Mouse (Mus musculus) v-Abl transformed pro-B cells (cell line): ENCODE measurements around the gene Map3k11.

ENCODE experiments used
- in situ Hi-C, 2 experiments: fragments of 400-800 bp; cut with MboI; formaldehyde crosslinking; loops; one replicate each; pipeline ENCODE4 v1.15.1; 2025; ENCODE audit not compliant: unreplicated experiment in 2 of 2

The Map3k11 gene

DNA sequence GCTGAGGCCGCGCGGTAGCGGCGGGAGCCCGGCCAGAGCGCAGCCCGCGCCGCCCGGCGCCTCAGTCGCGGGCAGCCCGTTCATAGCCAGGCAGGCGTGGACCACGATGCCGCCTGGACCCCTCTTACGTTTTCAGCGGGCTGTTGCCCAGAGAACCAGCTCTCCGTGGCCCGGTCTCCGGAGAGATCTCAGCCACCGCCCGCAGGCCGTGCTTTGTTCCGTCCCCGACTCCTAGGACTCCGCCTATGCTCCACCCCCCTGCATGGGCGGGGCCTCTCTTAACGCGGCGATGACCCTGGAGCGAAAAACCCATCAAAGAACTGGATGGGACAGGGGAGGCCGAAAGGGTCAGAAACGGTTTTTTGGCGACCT is 40.9 kb downstream of the Map3k11 start, which contains the start of gene Fam89b:
Gene Fam89b, minus strand, starts transcription at position 210 of the 372 bp plus-strand sequence.
- in situ Hi-C loops, result no loop called here

DNA sequence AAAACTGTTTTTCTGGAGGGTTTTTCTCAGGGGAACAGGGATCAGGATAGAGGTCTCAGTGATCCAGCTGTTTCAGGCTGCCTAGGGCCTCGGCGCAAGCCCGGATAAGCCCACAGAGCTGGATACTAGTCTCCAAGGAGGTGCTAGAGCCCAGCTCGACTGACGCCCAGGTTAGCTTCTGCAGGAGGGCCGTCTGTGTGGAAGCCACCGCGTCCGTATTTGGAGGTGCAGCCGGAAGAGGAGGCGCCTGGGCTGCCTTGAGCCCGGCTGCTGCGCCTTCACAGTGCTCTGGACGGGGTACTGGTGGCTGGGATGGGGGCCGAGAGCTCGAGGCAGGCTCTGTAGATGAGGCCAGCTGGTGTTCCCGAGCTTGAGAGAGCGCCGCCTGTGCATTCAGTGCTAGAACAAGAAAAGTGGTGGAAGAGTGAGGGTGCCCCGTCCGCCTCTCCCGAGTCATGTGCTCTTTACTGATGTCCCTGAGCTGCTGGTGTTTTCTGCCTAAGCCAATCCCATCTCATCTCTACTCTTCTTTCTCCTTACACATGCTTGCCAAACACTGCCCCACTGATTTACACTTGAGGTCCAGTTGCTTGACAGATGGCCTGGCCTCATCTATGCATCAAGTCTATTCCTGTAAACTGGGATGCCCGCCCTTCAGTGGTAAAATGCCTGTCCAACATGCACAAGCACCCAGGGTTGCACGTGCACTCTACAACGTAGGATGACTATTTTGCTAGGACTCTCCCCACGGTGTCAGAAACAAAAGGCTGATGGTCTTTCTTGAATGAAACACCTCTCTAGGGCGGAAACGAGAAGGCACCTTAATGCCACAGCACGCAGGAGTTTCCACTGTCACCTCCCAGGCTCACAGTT is 42.0 kb downstream of the Map3k11 start:
- in situ Hi-C loops, result loop anchor here (5.0 to 10.0 kb wide), 2 partner anchors 42 to 354 kb away; partner anchors contain the start of genes Cdca5 (in 1 of the 2), Gm28374 (in 1 of the 2), Scyl1 (in 1 of the 2) and Tmem262 (in 1 of the 2)

DNA sequence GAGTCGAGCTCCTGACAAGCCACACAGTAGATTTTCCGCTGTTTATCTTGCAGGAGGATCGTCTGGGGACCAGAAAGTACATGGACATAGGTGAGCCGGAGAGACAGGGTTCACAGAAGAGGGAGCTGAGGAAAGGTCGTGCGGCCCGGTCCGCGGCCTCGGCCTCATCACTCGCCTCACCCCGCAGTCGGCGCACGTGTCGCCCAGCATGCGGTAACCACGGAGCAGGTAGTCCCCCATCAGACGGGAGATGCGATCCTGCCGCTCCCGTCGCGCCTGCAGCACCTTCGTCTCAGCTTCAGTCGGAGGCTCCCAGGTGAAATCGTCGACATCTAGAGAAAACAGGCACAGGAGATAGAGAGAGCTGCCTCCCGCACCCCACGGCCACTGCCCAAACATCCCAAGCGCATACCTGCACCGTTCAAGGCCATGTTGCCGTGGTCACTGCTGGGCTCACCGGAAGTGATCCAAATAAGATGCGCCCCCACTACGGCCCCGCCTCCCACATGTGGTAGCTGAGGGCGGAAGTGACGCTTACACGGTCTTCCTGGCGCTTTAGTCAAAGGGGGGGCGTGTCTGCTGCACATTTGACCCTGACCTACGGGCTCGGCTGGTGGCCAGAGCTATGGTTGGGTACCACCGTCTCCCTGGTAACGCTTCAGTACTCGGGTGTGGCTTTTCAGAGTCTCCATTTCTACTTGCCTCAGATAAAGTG is 42.9 kb downstream of the Map3k11 start:
- in situ Hi-C loops, result loop anchor here (5.0 to 10.0 kb wide), 2 partner anchors 41 to 353 kb away; partner anchors contain the start of genes Cdca5 (in 1 of the 2), Gm28374 (in 1 of the 2), Scyl1 (in 1 of the 2) and Tmem262 (in 1 of the 2)

DNA sequence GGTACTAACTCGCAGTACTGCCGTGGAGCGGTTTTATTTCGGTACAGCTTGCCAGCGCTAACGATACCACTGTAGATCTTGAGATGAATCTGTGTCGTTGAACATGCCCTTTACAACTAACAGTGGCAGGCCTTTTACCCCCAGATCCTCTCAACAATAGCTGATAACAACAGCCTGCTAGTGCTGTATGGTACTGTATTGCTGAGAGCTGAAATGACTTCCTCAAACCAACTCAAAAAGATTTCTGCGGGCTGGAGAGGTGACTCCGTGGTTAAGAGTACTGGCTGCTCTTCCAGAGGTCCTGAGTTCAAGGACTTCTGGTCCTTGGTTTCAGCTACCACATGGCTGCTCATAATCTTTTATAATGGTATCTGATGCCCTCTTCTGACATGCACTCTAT is 45.8 kb downstream of the Map3k11 start:
- in situ Hi-C loops, result loop anchor here (5.0 to 10.0 kb wide), 2 partner anchors 38 to 350 kb away; partner anchors contain the start of genes Cdca5 (in 1 of the 2), Gm28374 (in 1 of the 2), Scyl1 (in 1 of the 2) and Tmem262 (in 1 of the 2)

DNA sequence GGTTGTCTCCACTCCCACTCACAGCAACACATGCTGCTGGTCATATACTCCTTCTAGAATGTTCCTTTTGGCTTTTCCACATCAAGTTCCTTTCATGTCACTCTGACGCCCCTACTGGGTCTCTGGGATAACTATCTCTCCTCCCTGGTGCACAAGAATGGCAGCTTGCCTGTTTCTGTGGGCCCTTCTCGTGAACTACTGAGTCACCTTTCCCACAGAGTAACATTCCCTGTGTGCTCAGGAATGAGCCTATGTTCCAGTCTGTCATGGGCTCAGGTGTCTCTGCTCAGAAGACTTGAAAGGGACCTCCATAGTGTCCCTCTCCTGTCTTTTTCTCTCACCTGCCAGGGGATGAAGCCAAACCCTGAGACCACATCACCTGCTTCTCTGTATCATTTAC is 50.9 kb downstream of the Map3k11 start:
- in situ Hi-C loops, result loop anchor here in 1 of 2 experiments (10.0 kb wide), 1 partner anchor 345 kb away; the partner anchor contains the start of genes Cdca5, Gm28374, Tmem262 and Zfpl1

DNA sequence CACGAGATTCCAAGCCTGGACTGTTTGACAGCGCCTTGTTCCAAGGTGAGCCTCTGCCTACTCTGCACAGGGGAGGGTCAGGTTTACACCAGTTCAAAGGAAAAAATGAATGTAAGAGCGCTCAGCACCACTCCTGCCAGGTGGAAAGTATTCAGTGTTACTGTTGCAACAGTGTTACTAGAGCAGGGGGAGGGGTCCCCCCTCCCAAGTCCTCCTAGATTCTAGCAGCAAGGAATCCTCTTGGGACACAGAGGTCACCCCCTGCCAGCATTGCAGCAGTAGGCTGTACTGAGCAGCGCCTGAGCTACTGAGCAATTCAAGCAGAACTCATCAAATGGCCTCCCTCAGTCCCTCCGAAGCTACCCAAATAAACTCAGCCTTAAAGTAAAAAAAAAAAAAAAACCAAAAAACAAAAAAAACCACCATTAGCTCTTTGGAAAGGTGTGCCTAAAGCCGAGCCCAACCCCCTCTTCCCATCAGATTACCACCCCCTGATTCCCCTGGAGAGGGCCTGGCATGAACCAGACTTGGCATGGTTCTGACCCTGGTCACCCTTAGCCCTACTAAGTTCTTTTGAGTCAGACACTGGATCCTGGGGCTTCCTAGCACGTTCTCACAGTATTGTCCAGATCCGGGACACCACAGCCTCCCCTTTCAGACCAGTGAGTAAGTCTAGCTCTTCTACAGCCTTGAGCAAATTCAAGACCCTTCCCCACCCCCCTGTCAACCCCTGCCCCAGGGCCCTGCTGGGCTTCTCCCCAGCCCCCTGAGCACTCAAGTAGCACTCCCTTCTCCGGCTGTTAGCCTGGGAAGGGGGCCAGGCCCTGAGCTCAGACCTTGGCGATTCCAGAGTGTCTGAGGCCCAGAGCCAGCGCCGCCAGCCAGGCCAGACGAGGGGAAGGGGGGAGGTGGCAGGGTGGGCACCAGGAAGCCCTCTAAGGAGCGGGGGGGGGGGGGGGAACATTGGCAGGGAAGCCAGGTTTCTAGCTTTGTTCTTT is 52.1 kb downstream of the Map3k11 start, which contains the start of gene Ltbp3:
Gene Ltbp3, plus strand, starts transcription at position 585 of the 998 bp plus-strand sequence.
- in situ Hi-C loops, result no loop called here

DNA sequence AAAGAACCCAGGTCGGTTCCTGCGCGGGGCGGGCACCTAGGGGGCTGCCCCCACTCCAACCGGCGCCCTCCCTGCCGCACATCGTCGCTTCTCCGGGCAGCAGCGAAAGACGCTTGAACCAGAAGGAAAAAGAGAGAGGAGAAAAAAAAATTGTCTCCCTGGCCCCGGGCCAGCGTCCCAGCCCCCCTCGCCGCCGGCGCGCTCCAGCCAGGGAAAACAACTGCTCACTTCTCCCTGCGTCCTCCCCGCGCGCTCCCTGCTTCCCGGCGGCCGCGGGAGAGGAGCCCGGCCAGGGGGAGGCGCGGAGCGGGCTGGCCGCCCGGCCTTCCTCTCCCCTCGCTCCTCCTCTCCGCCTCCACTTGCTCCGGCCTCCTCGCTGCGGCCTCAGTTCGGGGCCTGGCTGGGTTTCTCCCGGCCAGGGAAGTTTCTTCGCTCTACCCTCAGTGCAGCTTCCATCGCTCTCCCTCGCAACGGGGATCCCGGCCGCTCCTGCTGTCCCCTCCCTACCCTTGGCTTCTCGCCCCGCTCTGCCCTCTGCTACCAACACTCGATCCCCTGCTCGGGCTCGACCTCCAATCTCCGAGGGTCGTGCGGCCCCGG is 53.2 kb downstream of the Map3k11 start:
- in situ Hi-C loops, result no loop called here

DNA sequence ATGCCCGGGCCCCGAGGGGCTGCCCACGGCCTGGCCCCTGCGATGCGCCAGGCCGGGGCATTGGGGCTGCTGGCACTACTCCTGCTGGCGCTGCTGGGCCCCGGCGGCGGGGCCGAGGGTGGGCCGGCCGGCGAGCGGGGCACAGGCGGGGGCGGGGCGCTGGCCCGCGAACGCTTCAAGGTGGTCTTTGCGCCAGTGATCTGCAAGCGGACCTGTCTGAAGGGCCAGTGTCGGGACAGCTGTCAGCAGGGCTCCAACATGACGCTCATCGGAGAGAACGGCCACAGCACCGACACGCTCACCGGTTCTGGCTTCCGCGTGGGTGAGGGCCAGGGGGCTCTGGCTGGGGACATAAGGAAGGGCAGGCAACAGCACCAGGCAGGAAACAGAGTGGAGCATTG is 53.7 kb downstream of the Map3k11 start:
- in situ Hi-C loops, result no loop called here

DNA sequence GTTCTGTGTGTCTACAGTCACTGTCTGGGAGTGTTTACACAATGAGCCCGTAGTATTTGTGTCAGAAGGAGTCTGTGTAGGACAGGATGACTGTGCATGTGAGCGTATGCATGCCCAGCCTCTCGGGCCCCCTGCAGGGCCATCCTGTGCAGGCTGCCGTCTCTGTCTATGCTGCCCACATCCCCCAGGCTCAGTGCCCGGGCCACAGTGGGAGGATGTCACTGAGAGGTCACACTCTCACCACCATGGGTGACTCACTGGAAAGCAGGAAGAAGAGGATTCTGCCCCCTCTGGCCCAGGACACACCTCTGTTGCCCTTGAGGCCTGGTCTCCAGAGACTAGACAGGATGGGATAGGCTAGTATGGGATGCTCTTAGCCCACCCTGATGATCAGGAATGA is 55.0 kb downstream of the Map3k11 start:
- in situ Hi-C loops, result no loop called here

DNA sequence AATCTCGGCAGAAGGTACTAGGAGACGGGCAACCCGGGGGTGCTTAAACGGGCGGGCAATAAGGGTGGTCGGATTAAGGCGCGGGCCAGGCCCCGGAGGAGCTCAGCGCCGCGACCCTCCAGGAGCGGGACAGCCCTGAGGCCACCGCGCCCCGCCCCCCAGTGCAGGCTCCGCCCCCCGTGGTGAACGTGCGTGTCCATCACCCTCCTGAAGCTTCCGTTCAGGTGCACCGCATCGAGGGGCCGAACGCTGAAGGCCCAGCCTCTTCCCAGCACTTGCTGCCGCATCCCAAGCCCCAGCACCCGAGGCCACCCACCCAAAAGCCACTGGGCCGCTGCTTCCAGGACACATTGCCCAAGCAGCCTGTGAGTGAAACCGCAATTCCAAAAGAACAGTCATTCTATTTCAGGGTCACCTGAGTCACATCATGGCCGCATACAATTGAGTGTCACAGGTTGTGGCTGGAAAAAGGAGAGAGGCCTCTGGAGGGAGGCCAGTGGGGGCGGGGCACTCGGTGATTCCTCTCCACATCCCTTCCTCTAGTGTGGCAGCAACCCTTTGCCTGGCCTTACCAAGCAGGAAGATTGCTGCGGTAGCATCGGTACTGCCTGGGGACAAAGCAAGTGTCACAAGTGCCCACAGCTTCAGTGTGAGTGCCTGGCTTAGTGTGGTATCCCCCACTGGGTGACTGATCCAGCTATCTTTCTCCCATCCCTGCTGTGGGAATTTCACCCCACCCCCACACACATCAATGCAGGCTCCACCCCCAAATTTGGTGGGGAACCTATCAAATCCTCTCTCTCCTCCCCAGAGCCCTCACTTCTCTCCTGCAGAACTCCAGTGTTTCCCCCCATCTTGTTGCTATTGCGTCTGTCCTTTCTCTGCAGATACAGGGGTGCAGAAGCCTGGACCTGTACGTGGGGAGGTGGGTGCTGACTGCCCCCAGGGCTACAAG is 57.5 kb downstream of the Map3k11 start:
- in situ Hi-C loops, result no loop called here

DNA sequence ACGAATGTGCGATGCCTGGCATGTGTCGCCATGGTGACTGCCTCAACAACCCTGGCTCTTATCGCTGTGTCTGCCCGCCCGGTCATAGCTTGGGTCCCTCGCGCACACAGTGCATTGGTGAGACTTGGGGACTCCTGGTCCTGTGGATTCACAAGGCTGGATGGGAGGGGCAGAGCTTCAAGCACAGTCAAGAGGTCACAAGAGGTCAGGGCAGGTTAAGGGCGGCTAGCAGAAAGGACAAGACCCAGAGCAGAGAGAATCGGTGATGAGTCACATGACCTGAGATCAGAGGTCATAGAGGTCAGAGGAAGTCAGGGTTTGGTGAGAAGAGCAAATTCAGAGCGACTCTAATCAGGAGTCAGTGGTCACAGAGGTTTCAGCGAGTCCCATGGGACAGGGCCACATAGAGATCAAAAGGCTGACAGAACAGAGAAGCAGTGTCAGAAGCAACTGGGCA is 58.4 kb downstream of the Map3k11 start:
- in situ Hi-C loops, result no loop called here

DNA sequence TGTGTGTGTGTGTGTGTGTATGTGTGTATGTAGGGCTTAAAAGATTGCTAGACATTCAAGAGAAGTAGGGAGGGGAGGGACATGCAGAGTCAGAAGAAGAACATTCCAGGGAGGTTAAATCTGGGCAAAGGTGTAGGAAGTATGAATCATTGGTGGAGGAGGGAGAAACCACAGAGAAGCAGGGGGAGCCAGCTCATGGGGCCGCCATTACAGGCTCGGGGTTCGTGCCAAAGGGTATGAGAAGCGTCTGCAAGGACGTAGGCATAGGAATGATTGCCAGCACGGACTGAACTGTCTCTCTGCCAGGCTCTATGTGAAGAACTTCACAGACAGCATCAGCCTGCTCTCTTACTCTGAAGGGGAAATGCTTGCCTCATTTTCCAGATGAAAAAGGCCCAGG is 60.9 kb downstream of the Map3k11 start:
- in situ Hi-C loops, result no loop called here

DNA sequence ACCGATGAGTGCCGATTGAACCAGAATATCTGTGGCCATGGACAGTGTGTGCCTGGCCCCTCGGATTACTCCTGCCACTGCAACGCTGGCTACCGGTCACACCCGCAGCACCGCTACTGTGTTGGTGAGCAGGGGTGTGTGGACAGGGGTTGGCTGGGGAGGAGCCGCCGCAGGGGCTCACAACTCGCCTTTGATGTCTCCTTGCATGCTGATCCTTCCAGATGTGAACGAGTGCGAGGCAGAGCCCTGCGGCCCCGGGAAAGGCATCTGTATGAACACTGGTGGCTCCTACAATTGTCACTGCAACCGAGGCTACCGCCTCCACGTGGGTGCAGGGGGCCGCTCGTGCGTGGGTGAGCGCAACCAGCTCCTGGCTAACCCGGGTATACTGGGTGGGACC is 62.4 kb downstream of the Map3k11 start:
- in situ Hi-C loops, result no loop called here

DNA sequence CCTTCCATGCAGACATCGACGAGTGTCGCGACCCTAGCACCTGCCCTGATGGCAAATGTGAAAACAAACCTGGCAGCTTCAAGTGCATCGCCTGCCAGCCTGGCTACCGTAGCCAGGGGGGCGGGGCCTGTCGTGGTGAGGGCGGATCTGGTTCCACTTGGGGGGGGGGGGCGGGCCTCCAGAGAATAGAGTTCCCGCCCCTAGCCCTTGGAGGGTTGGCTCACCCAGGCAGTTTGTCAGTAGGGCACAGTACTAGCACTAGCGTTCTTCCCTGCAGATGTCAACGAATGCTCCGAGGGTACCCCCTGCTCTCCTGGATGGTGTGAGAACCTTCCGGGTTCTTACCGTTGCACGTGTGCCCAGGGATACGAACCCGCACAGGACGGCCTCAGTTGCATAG is 63.2 kb downstream of the Map3k11 start:
- in situ Hi-C loops, result no loop called here
